ENCODE assay signal across 9 mouse cellular contexts in genomic region chr10:17983313-17983712, GRCm38 (mm10). TPM values are rescaled to one million over a fixed set of nuclear protein-coding genes. Genes with fewer than 3 reads are reported as not detected.
DNase-seq lines count a peak whose midpoint lies in the region; ATAC-seq lines count a peak whose summit lies in the region.
"Had no signal": no experiment of that assay in that cellular context is flagged by ENCODE, and none has a peak within 500 bp of the region (broad histone marks: within the 10 kb centered on the region; RNA-seq: fewer than 3 reads in every experiment).

No protein-coding gene starts in this region.

- no peak overlapping the region for H3K4me3 ChIP-seq in heart, embryonic 11.5 days (ENCODE audit: low read depth, low read length)

- 96% methylated on average over 2 of the region's 2 CpGs for WGBS in heart, embryonic 11.5 days (ENCODE audit: insufficient replicate concordance)

- no peak overlapping the region for H3K4me2 ChIP-seq in heart, embryonic 11.5 days

- DNase-seq in heart, adult 8-10 months (ENCODE audit: low spot score), result peak; percentile 31
- DNase-seq in urinary bladder, postnatal 14 days (ENCODE audit: low spot score), result peak; percentile 7
- DNase-seq in urinary bladder, postnatal 25 days (ENCODE audit: low spot score), result no peak
- DNase-seq in gastrocnemius, postnatal 25 days, result peak; percentile 51
- DNase-seq in spleen, postnatal 14 days (ENCODE audit: low spot score in 2 of 2), result no peak
- DNase-seq in thymus, postnatal 25 days, result no peak
- no peak for DNase-seq in spleen, postnatal 36 days (ENCODE audit: low spot score in 2 of 2)
- DNase-seq: lung, postnatal 14 days had no signal

- ATAC-seq in heart, embryonic 11.5 days (replicated peaks; ENCODE audit: insufficient number of reproducible peaks, low FRiP score, low TSS enrichment), result no peak

- H3K4me1 ChIP-seq in heart, embryonic 11.5 days (ENCODE audit: control insufficient read depth, insufficient read depth, low read length), result no peaks in the 10 kb centered on the region

- H3K27ac ChIP-seq in heart, embryonic 11.5 days (ENCODE audit: low read depth, low read length), result no peak overlapping the region

- no peaks in the 10 kb centered on the region for H3K27me3 ChIP-seq in heart, embryonic 11.5 days (ENCODE audit: control insufficient read depth, insufficient read depth, low read length)

- H3K36me3 ChIP-seq in heart, embryonic 11.5 days (ENCODE audit: control insufficient read depth, insufficient read depth, low read length), result no peaks in the 10 kb centered on the region

- H3K9me3 ChIP-seq in heart, embryonic 11.5 days (replicated peaks; ENCODE audit: control insufficient read depth, low read length), result no peaks in the 10 kb centered on the region

- no peak overlapping the region for H3K9ac ChIP-seq in heart, embryonic 11.5 days (ENCODE audit: low read depth, low read length)

RNA-seq across cellular contexts. Expression of gene Heca, which starts 35.4 kb away (rescaled TPM):
- 10 to 100 TPM; 27.2 to 38.9 (median 31.8) TPM for total RNA-seq in heart, adult 8-10 months (2022)
- polyA plus RNA-seq in heart, embryonic 11.5 days (2014; fragmentation: Nextera tagmentation; extraction: Ambion mirVana), result 4.0 and 5.3 TPM in 2 replicates
- 10 to 100 TPM; 12.6 to 15.6 TPM for total RNA-seq in gastrocnemius, postnatal 25 days (2021)

RNA-seq across cellular contexts. Expression of gene Abracl, which starts 39.8 kb away (rescaled TPM):
- total RNA-seq in heart, adult 8-10 months (2022), result 10 to 100 TPM; 21.4 to 36.3 (median 25.7) TPM
- 210 and 221 TPM in 2 replicates for polyA plus RNA-seq in heart, embryonic 11.5 days (2014; fragmentation: Nextera tagmentation; extraction: Ambion mirVana)
- total RNA-seq in gastrocnemius, postnatal 25 days (2021), result 1 to 10 TPM; 6.3 to 7.8 TPM

Comparison
In these comparisons a context has a peak if more than half of its experiments do, and no peak if none do; other contexts are left out.
1. DNase-seq: peak in heart, adult 8-10 months (single experiment), urinary bladder, postnatal 14 days (single experiment) and gastrocnemius, postnatal 25 days (single experiment); none in urinary bladder, postnatal 25 days (single experiment), spleen, postnatal 14 days (0 of 2), thymus, postnatal 25 days (single experiment) and spleen, postnatal 36 days (0 of 2).